Mouse (Mus musculus): ENCODE data around the gene Gm20388.

GRCm38 (mm10) chr8:124105869-124106268 is 4195.2 kb downstream of the Gm20388 start:
- TF ChIP-seq CTCF (IDR thresholded peaks at IDR 0.05; ENCODE audit: borderline replicate concordance, insufficient read depth, low read depth, low read length): no peak
- no peak for TF ChIP-seq POLR2A (IDR thresholded peaks at IDR 0.05; ENCODE audit: borderline replicate concordance, insufficient read depth, low read length)
